Mouse (Mus musculus) MN1 (cell line): ENCODE measurements at regions not wholly inside any gene's neighbourhood (a gene's known extent, or its start where the extent isn't known, plus 50 kb on each side); places are given as distances from the start of the nearest gene placed in this dataset.

Source experiments
- DNase-seq: peaks from one replicate; pipeline ENCODE4 v3.0.0-alpha.2; 2016; ENCODE audit warnings: low spot score

DNA sequence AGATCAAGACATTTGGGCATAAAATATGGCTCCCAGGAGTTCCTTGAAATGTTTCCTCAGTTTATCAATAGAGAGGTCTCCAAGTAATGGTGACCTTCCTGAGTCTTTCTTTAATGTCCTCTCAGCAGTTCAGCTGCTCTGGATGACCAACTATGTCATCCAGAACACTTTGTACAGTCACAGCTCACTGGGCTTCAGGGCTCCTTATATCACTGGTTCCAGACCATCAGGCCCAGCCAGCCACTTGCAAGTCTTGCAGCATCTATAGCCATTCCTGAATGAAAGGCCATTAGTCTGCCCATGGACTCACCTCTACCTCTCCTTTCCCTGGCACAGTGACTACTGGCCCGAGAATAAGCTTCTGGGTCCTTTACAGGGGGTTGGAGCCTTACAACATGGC, 437.8 kb upstream of the Meis1 start:
- DNase-seq: no peak

DNA sequence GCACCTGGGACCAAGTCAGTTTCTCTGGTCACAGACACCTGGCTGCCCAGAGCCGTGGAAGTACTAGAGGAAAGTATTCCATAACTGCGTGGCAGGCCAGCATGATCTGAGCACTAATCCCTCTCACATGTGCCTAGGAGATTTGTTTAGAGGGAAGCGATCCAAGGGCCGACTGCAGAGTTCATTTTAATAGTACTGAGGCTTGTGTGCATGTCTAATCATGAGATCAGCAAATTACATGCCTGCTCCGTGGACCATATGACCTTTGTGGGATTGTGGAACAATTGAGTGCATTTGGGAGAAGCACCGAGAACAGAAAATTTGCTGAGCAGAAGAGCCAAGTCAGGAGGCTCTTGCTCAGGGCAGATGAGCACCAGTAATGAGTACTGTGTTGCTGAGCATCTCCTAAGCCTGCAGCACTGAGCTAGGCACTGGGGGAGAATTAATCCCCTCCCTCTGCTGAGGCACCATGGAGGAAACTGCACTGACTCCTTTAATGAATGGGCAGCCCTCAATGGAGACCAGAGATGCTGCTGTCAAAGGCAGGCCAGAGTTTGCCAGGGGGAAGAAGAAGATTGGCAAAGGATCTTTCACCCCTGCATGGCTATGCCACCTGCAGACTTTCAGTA, 445.1 kb upstream of the Meis1 start:
- DNase-seq: no peak

DNA sequence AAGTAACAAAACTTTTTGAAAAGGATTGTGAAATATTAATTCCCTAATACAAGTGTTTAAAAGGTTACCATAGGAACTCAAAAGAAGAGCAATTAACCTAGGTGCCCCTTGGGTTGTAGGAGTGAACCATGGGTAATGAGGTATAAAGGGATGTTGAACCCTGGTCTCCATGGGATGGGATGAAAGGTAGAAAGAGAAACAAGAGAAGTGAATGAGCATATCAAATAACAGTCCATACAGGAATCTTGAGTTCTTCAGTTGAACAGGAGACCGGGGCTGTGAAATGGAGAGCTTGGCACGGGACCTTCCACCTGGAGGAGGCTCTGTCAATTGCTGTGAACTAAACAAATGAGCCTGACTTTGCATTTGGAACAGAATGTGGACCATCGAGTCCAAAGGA, 449.6 kb upstream of the Meis1 start:
- no peak for DNase-seq

DNA sequence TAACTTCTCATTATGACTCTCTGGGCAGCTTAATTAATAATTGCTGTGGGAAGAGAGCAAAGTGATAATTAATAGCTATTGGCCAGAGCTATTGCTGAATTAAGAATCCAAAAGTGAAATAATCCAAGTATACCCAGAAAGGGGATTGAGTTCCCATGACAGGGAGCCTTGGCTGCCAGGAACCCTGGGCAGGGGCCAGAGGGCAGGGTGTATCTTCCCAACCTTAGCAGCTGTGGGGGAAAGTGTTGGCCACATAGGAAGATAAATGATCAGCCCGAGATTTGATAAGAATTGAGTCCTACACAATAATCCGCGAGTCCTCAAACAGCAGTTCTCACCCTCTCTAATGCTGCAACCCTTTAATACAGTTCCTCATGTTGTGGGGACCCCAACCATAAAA, 450.0 kb upstream of the Meis1 start:
- DNase-seq: no peak

DNA sequence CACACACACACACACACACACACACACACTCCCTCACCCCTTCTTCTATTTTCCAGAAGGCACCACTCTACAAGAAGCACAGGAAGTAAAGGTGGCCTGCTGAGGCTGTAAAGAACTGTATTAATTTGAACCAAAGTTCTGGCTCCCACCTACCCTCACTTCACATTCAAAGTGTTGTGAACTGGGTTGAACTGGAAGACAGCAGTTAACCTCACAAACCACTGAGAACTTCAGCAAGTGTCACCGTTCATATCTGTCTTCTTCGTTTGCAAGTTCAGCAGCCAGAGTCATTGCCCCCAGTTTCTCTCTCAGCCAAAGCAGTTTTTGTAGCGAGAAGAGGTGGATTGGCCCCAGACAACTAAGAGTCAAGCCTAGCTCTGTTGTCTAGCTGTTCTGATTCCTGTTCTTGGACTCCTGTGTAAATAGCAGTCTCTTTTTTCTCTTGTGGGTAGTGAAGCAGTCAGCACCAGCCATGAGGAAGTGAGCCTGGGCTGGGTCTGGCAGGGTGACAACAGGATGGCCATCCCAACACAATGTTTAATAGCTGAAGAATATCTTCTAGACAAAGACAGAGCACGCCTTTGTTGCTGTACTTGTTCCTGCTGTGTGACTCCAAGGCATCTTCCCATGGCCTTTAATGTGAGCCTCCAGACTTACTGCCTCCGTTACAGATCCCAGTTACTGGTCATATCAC, 452.0 kb upstream of the Meis1 start:
- DNase-seq: no peak

DNA sequence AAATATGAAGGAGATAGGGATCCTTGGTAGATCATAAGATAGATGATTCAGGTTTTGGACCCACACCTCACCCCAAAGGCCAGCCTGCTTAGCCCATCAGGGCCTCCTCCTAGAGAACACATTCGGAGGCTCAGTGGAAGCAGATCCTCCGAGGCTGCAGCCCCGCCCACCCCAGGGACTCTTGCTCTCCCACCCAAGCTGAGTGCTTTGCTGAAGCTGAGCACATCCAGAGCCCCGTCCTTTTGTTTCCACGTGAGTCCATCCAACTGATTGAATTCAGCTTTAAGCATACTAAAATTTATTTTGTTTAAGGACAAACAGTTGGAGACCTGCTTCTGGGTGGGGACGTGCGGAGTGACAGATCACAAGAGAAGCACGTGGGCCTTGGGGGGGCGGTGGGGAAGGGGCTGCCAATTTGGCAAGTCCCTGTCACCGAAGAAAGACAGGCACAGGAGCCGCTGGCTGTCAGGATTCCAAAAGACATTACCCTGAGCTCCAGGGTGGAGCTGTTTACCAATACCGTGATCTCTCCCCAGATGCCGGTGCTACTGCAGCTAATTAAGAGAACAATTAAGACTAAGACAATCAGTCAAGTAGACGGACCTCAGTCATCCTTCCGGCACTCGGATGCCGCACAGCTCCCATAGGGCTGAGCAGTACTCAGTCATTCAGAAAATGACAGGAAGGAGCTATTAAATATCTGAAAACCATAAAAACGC, 448.9 kb upstream of the Spred2 start:
- DNase-seq: no peak

DNA sequence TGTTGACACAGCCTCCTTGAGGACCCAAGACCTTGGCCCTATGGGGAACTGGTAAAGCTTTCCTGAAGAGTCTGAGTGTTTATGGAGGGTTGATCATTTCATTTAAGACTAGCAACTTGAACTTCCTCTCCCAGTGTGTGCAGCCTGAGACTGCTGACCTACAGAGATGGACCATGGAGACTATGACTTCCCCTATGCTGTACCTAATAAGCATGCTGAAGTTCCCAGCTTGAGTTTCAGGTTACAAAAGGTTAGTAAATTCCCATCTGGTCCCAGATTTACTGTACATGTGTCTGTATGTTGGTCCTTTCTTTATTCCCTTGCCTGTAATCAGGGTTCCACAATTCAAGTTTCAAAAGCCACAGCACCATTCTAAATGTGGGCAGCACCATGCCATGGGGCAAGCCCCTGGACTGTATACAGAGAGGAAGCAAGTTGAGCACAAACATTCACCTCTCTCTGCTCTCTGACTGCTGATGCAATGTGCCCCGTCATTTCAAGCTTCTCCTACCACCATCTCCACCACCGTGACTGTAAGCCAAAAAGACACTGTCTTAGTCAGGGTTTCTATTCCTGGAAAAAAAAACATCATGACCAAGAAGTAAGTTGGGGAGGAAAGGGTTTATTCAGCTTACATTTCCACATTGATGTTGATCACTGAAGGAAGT, 431.0 kb upstream of the Spred2 start:
- no peak for DNase-seq

DNA sequence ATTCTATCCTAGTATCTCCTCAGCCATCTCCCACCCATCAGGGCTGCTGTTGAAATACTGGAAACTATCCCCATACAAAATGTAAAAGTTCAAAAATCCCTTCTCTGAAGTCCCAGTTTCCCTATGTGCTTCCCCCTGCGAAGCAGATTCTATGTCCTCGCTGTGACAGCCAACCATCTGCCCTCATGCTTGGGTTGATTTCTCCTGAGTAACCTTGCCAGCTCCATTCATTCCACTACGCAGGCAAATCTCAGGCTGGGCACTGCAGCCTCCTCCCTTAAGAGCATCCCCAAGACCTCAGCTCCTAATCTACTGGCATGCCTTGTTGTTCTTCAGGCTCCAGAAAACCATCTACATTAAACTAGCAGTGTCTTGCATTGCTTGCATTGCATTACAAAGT, 402.5 kb upstream of the Spred2 start:
- no peak for DNase-seq

DNA sequence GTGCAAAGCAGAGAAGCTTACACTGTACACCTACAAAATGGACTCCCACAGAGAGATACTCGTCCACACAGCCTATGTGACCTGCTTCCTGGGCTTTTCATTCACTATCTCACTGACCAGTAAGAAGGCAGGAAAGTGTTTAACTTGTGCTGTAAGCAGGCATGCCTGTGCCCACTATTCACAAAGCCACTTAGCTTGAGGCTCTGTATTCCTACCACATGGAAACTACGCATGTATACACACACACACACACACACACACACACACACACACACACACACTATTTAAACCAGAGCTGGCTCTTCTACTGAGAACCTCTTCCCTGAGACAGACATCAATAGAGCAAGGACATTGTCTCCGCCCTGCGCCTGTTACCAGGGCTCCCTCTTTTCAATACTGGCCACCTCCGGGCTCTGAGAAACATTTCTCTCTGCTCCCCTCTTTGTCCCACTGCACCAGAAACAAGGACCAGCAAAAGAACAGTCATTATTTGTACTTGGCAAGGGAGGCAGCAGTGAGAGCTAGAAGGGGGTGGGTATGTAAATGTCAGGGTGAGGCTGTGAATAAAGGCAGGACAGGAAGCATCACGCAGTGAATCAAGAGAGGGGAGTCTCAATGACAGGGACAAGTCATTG, 400.2 kb upstream of the Spred2 start:
- DNase-seq: no peak

DNA sequence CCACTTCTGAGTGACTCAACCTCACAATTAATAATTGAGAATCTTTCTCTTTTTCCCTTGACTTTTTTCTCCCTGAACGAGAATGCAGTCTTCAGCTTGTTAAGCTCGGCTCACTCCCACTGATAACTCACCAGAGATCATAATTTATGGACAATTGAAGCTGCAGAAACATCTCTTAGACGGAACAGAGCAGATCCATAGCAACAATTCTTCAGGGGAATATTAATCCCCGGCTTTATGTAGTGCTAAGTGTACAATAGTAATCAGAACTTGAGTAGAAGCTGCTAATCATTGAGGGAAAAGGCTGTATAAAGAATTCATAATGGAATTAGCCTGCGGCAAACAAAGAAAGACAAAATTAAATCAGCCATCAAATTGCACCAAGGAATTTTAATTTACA, 395.0 kb upstream of the Spred2 start:
- no peak for DNase-seq

DNA sequence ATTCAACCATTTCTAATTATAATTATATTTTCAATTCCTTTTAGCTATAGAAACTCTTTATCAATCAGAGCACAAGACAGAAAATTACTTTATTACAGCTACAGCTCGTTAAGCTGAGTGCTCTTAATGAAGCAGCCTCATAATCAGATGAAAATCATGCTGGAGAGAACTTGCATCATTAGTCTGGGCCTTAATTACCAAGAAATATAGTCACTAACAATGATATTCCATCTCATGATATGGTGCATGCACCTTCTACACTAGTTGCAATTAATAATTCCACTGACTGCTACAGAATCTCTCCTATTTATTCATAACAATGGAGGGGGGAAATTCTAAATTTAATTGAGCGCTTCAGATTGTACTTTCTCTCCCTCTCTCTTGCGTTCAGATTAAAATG, 393.5 kb upstream of the Spred2 start:
- no peak for DNase-seq

DNA sequence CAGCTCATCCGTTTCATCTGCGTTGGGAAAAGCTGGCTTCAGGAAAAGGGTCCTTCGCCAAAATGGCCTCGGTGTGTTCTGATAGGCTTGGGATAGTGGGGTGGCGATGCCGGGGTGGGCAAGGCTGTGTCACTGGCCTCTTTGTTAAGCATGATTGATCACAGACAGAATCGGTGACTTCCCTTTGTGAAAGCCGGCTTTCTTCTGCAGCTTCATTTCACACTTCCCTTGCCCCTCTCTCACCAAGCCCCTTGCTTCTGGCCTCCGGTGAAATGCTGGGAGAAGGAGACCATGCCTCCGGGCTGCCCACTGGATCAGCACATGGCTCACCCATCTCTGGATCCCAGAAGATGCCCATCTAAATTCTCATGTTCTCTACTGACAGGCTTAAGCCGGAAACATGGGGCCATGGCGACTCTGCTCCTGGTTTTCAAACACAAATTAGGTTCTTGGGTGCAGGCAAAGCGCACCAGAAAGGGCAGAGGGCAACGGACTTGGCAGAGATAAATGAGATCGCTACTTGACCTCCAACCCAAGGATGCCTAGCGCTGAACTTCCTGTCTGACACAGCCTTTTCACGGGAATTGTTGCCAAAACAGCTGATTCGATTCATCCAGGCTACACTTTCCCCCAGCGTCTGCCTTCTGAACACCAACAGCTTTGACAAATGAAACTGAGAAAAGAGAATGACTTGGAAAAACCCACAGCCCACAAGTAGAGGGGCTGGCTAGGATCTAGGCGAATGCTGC, 392.7 kb upstream of the Spred2 start:
- no peak for DNase-seq

DNA sequence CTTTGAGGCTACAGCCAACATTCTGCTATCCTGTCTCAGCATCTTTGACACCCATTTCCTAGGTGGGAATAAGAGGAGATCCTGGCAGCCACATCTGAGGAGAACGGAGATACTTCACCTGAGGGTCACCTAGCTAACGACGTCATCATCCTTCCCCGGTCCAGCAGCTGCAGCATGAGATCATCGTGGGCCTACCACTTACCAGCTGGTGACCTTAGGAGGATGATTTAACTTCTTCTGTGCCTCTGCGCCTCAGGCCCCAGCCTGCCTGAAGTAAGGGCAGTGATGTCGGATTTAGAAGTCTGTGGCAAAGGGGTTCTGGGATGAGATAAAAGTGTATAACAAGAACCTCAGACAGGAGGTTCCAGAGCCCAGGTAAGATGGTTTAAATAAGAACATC, 391.3 kb upstream of the Spred2 start:
- DNase-seq: no peak

DNA sequence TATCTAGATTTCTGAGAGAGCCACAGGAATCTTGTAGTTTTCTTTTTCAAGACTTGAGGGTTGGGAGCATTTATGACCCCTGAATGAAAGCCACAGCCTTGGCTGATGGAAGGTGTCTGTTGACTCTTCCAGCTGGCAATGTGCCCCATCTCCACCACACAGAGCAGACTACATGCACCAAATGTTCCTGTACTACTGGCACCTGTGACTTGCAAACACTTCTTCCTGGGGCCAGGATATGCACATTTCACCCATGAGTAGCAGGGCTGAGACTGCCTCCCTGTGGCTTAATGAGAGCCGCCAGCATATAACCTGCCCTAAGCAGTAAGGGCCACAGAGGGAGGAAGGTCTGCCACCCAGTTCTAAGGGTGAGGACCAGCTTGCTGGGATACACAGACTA, 390.5 kb upstream of the Spred2 start:
- no peak for DNase-seq

DNA sequence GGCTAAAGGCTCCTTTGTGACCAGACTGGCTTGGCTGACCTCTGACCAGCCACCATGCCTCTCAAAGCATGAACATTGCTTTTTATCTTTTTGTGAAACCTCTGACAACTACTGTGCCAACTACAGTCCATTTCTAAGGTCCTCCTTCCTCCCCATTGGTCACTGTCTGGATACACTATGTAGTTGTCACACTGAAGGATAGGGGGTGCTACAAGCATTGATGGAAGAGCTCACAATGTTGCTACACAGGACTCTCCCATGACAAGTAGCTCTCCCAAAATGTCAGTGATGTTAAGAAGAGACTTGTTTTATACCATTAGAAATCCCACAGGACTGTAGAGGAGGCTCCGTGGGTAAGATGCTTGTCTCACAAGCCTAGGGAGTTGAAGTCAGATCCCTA, 389.0 kb upstream of the Spred2 start:
- DNase-seq: no peak

DNA sequence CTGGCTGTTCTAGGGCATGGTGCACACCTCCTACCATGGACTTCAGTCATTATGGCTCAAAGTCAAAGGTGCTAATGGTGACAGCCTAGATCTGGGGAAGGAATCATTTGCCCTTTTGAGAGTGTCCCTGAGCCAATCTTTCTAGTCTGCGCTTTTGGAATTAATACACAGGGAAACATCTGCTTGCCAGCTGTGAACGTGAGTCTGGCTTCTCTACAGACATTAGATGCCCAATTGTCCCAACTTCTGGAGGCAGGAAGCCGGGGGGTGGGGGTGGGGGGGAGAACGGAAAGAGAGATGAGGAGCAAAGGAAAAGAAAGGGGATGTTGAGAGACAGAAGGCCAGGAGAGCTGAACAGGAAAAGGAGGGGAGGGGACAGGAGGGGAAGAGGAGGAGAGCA, 377.9 kb upstream of the Spred2 start:
- no peak for DNase-seq

DNA sequence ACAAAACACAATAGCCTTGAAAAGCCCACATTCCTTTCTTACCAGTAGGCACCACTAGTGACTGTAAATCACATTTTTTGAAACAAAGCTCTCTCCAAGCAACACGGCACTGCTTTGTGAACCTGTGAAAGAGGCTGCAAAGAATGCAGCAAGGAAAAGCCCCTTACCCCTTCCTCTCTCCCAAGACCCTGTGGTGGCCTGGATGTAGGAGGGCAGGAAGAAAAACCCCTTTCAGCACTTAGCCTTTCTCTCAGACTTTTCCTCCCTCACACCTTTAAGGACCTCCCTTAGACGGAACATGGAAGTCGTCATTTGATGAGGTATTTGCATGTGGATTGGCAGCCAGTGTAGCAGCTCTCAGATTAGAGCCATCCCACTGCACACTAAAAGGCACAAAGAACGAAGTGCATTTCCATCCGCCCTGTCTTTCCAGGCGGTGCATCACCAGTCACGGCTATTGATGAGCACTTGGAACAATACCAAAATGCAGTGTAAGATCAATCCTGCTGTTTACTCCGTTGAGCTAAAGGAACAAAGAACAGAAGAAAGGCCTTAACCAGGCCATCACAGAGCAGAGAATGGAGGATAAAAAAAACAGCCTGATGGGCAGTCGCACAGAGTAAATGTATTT, 369.7 kb upstream of the Spred2 start:
- no peak for DNase-seq

DNA sequence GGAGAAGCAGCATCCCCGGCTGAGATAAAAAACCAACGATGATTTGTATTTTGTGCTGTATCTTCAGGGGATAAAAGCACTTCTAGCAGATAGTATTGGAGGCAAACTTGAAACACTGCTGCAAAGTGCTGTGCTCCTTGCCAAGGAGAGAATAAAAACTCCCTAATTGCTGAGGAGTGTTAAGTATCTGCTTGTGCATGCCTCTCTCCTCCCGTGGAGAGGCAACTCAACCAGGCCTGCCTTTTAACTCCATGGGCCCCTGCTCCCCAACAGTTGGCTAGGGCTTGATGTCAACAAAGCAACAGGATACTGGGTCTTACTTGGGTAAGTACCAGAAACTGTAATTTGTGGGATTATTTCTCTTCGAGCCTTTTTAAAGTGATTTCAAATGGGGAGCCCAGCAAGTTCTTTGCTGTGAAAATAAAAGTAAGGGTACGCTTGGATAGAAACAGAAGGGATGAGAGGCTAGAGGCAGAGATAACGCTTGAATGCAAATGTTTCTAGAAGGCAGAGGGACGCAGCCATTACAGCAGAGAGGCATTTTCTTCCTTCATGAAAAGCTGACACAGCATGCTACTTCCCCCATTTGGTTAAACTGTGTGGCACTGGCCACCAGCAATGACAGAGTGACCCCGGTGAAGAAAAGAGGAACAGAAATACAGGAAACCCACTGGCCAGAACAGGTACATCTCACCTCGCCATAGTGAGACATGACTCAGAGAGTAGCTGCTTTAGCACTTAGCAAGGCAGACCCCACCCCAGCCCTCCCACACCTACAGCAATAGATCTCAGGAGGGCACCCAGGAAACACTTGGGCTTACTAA, 369.0 kb upstream of the Spred2 start:
- no peak for DNase-seq

DNA sequence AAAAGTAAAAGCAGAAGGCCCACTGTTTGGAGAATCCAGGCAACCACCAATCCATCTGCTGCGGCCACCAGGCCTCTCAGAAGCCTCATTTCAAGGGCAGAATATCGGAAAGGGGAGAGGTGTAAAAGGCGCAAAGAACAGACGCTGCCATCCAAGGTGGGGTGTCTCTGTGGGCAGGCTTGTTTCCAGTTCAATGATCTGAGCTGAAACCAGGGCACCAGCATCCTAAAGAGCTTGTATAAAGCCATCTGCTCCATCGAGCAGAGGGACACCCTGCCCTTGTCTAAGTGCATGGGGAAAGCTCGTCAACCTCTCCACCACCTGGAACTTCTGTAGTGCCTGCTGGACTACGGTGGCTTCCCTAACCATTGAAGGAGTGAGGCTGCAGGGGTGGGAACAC, 363.7 kb upstream of the Spred2 start:
- DNase-seq: no peak

DNA sequence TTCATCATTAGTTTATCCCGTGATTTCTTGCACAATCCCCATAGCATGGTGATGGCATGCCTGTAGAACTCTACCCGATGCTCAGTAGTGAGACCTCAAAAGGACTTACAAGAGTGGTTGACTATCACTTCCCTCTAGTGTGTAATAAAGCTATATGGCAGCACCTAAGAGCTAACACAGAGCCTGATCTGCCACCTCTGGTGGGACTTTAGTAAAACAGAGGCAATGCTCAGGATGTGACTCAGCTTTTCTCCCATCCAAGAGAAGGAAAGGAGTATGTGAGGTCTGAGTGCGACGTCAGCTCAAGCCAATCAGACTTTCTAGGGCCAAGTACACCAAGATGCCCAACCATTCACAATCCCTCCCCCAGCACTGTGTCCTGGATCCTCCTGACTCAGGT, 361.5 kb upstream of the Spred2 start:
- no peak for DNase-seq
